Mouse (Mus musculus): ENCODE results near the gene Cyfip2. TPM values are rescaled to one million over a fixed set of nuclear protein-coding genes. Genes with fewer than 3 reads are reported as not detected.

The Cyfip2 gene
- polyA plus RNA-seq, 1 experiment from 2014 or later = 7.3 TPM

Small RNA genes lying within 50 kb of the gene (microRNA-seq; reads per million reads assigned to microRNA genes)
- not detected for gene Mir7239

Other genes with a start within 250 kb of the Cyfip2 start
- gene Nipal4, start 146.4 kb downstream of the Cyfip2 start, polyA plus RNA-seq (2016; fragmentation: Nextera tagmentation; extraction: Ambion mirVana) = 7.8 and 15.7 TPM in 2 replicates
- gene Fndc9, start 77.3 kb downstream of the Cyfip2 start, polyA plus RNA-seq (2016; fragmentation: Nextera tagmentation; extraction: Ambion mirVana) = 0.07 and 0.18 TPM in 2 replicates
- 0.09 TPM in 1 of 2 replicates, not detected in the other for gene Itk, start 76.7 kb upstream of the Cyfip2 start, polyA plus RNA-seq (2016; fragmentation: Nextera tagmentation; extraction: Ambion mirVana)
- not detected in 2 replicates for gene Fam71b, start 83.7 kb upstream of the Cyfip2 start, polyA plus RNA-seq (2016; fragmentation: Nextera tagmentation; extraction: Ambion mirVana)
- gene Med7, start 124.1 kb upstream of the Cyfip2 start, polyA plus RNA-seq (2016; fragmentation: Nextera tagmentation; extraction: Ambion mirVana) = 67.5 and 79.6 TPM in 2 replicates
- 0.06 TPM in 1 of 2 replicates, not detected in the other for gene Havcr2, start 142.1 kb upstream of the Cyfip2 start, polyA plus RNA-seq (2016; fragmentation: Nextera tagmentation; extraction: Ambion mirVana)
- gene Gm12169, start 211.4 kb upstream of the Cyfip2 start, polyA plus RNA-seq (2016; fragmentation: Nextera tagmentation; extraction: Ambion mirVana) = not detected in 2 replicates